Mouse (Mus musculus): Measurements from ENCODE around the gene Sema3f. TPM values are rescaled to one million over a fixed set of nuclear protein-coding genes. Genes with fewer than 3 reads are reported as not detected.
"Not testable (repeated sequence)": the region's sequence is repeated elsewhere in the genome, so short reads cannot be mapped to it uniquely, and the experiment has no call there.

Gene Sema3f
- polyA plus RNA-seq, 1 experiment: 14.1 TPM

DNA sequence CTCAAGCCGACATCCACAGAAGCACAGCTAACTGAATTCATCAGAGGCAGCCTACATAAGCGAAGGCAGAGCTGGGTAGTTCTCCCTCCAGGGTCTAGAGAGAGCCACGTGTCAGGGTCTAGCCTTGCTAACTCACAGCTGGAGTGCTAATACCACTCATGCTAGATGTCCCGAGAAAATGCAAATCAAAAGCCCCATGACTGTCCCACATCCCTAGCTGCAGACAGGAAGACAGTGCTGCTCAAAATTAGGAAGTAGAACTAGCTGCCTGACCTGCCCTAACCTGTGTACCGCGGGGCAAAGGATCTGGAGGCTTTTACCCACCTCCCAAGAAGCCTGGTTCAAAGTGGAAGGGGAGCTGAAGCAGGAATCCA is 14.2 kb downstream of the Sema3f start:
- no peak for DNase-seq (ENCODE audit: low read depth, low spot score)
- 63% methylated on average over 6 of the region's 6 CpGs for WGBS

DNA sequence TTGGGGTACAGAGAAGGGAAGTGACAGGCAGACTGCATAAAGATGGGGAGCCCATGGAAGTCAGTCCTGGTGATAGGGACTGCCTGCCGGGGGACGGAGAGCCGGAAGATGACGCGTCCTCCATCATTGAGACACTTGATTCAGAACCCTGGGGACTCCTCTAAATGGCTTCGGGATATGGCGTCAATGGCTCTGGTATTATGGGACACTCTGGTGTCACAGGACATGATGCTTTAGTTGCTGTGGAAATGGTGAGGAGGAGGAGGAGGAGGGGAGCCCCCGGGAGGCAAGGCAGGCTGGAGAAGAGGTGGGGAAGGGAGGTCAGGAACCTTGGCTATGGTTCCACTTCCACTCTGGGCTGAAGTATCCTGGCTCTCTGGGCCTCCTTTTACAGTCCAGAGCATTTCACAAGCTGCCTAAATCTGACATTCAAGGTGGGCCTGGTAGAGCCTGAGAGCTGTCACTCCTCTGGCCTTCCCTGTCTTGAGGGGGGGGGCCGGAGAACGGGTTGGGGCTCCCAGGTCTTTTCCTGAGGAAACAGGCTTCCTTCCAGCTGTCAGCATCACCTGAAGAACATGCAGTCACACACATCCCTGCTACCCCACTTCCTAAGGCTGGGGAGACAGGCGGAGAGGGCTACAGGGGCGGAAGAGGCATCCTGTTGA is 14.7 kb downstream of the Sema3f start:
- WGBS: 83% methylated on average over 12 of the region's 12 CpGs
- no peak for DNase-seq (ENCODE audit: low read depth, low spot score)

DNA sequence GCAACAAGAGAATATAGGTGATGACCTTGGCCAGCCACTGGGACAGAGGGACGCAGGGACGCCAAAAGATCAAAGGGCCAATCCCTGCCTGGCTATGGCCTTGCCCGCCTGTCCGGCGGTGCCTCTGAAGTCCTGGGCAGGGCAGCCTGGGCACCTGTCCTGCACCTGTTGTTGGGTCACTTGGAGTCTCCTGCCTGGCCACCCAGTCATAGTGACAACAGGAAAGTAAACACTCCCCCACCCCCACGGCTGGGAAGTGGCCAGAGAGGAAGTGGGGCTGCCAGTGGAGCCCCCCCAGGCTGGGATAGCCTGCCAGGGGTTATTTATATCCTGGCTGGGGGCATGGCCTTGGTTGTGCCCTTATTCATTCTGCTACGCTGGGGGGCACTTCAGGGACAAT is 15.6 kb downstream of the Sema3f start:
- WGBS: 31% methylated on average over 7 of the region's 7 CpGs
- no peak for DNase-seq (ENCODE audit: low read depth, low spot score)

DNA sequence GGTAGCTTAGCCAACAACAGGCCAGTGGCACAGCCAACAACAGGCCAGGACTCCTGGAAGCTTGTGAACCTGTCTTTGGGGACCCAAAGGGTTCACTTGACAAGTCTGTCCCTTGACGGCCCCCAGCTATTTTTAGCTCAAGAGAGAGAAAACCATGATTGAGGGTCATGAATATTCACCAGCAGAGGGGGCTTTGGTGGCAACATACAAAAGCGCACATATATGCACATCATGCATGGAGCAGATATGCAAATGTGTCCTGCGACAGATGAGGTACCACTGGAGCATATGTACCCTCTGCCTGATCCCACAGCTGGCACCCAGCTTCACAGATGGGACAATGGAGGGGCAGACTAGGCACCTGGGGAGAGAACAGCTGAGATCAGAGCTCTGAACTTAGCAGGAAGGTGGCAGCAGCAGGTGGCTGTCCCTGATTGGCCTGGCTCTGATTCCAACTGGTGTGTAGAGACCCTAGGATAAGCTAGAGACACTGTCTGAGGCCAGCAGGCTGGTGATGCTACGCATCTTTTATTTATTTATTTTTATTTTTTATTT is 16.8 kb downstream of the Sema3f start:
- no peak for DNase-seq (ENCODE audit: low read depth, low spot score)
- WGBS: 76% methylated on average over 4 of the region's 4 CpGs

DNA sequence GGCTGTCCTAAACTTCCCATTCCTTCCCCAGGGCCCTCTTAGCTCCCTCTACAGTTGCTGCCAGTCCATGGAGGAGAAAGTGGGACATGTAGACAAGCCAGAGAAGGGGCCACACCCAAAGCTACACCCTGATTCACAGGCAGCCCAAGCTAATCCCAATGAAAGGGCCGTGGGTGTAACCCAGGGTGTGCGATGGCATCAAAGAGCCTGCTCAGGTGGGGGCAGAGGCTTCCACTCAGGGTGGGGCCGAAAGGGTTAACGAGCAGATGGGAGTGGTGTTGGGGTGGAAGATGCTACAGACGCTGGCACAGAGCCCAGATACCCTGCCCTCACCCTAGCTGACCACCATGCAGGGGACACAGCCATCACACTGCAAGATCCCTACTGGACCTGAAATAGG is 17.5 kb downstream of the Sema3f start:
- DNase-seq (ENCODE audit: low read depth, low spot score): no peak
- WGBS: 40% methylated on average over 5 of the region's 5 CpGs

DNA sequence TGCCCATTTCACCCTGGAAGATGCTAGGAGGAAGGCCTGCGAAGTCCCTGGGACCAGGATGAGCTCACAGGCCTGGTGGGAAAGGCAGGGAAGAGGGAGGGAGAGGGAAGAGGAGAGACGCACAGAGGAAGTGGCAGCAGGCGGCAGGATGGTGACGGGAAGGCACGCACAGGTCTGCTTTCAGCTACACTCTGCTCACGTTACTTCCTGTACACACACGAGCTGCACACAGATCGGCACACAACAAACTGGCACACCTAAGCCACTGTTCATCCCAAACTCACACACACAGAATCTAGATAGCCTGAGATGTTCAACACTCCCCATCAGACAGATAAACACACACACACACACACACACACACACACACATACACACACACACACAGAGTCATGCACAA is 19.9 kb downstream of the Sema3f start:
- DNase-seq (ENCODE audit: low read depth, low spot score): no peak
- 77% methylated on average over 8 of the region's 8 CpGs for WGBS

DNA sequence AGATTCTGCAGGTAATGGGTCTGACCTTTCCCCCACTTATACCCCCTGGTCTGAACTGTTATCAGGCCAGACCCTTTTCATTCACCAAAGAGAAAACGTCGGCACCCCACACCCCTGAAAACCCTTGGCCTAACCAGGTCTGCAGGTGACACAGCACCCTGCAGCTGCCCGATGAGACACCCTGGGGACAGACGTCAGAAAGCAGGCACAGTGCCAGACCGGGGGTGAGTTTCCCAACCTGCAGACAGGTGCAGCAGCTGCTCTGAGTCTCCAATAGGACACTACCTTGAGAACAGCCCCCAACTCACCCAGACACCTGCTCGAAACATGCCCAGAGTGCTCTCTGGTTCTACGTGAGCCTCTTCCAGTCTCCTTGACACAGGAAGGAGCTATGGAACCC is 21.3 kb downstream of the Sema3f start:
- 39% methylated on average over 7 of the region's 7 CpGs for WGBS
- no peak for DNase-seq (ENCODE audit: low read depth, low spot score)

DNA sequence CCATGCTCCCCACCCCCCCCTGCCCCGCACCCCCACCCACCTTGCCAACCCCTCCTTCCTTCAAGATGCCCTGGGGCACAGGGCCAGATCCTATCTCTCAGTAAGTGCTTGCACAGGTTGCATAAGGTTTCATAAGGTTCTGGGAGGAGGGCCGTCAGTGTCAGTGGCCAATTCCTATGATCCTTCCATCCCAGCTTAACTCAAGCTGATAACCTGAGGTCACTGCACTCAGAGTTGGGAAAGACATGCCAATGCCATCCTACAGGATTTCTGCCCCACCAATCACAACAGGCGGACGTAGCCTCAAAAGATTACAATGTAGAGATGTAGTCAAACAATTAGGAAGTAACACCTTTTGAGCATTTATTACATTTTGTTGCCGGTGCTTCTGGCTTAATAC is 21.9 kb downstream of the Sema3f start:
- DNase-seq (ENCODE audit: low read depth, low spot score): no peak
- 87% methylated on average over 5 of the region's 5 CpGs for WGBS

DNA sequence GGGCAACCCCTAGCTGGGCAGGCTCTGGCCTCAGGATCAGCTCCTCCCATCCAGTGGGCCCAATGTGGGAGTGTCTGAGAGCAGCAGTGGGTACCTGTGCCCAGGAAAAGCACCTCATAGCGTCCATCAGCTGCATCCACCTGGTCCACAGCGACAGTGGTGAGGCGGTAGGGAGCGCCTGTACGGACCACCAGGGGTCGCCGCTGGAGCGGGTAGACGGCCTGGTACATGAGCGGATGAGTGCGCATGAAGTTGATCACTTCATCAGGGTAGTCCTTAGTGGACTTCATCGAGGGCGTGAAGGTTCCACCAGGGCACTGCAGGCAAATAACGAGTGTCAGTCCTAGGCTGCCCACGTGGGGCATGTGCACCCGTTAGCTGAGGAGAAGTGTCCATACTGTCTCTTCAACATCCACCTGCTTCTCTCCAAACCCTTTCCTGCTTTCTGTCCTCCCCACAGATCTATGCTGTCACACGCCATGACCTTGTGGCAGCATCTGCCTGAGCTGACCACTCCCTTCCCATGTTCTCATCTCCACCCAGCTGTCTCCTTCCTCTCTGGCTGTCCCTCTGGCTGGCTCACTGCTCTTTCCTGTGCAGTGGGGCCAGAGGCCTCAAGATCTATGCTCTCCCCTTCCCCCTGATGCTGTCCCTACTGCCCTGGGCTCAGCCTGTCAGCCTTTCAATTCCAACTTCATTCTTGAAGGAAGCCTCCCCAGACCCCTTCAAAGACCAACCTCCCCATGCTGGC is 24.9 kb downstream of the Sema3f start:
- WGBS: 46% methylated on average over 17 of the region's 17 CpGs
- DNase-seq (ENCODE audit: low read depth, low spot score): no peak

DNA sequence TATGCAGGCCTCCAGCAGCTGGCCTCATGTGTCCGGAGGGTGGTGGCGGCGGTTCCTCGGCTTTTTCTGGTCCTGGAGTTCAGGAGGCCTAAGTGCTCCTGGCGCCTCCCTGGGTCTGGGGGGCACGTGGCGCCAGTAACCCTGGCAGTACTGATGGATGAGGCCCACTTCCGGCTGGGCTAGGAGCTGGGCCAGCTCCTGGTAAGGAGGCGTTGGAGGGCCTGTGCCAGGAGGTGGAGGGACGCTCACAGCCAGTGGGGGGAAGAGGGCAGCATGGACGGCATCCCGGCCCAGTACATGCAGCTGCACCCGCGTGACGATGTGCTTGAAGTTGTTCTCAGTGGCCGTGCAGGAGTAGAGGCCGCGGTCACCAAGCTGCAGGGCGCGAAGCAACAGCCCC is 27.9 kb downstream of the Sema3f start:
- WGBS: 87% methylated on average over 20 of the region's 20 CpGs
- no peak for DNase-seq (ENCODE audit: low read depth, low spot score)

DNA sequence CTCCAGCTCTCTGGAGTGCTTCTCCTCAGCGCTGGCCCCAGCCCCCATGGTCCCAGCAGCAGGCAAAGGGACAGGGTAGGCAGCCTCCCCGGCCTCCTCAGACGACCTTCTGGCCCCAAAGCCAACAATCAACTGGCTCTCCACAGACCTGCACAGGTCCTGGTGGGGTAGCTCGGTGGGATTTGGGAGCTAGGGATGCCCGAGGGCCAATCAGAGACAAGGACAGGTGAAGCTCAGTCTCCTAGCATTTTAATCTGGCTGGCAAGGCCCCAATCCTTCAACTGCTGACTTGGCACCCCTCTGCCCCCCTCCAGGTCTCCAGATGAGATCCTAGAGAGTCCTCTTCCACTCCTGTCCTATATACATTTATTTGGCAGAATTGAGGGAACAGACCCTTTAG is 30.8 kb downstream of the Sema3f start, which contains the start of gene Gnat1:
Gene Gnat1, minus strand, starts transcription at position 212 of the 400 bp plus-strand sequence.
- 26% methylated on average over 5 of the region's 5 CpGs for WGBS
- no peak for DNase-seq (ENCODE audit: low read depth, low spot score)

DNA sequence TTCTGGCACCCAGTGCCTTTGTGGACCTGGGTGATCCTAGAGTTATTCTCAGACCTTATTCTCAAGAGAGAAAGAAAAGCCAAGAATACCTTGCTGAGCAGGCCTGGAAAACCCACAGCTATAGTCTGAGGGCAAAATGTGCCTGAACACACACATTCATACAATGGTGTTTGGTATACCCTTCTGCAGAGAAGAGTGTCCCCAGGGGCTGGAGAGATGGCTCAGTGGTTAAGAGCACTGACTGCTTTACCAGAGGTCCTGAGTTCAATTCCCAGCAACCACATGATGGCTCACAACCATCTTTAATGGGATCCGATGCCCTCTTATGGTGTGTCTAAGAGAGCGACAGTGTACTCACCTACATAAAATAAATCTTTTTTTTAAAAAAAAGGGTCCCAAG is 31.4 kb downstream of the Sema3f start:
- no peak for DNase-seq (ENCODE audit: low read depth, low spot score)
- 90% methylated on average over 2 of the region's 2 CpGs for WGBS

DNA sequence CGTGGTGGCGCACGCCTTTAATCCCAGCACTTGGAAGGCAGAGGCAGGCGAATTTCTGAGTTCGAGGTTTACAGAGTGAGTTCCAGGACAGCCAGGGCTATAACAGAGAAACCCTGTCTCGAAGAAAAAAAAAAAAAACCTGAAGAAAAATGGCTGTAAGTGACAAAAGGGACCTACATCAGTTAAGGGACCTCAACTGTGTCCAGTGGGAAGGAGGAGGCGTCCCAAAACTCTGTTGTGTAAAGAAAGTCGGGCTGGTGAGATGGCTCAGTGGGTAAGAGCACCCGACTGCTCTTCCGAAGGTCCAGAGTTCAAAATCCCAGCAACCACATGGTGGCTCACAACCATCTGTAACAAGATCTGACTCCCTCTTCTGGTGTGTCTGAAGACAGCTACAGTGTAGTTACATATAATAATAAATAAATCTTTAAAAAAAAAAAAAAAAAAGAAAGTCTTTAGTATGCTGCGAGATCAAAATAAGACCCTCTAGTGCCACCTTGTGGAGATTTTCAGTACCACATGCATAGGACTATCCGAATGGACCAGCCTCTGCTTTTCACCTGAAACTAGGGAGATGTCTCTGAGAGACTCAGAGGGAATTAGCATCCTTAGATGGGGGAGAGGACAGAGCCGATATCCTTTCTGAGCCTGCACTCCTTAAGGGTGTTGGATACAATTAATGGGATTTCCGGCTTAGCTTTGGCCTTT is 32.3 kb downstream of the Sema3f start:
- DNase-seq (ENCODE audit: low read depth, low spot score): not testable (repeated sequence)
- WGBS: 33% methylated on average over 14 of the region's 14 CpGs

DNA sequence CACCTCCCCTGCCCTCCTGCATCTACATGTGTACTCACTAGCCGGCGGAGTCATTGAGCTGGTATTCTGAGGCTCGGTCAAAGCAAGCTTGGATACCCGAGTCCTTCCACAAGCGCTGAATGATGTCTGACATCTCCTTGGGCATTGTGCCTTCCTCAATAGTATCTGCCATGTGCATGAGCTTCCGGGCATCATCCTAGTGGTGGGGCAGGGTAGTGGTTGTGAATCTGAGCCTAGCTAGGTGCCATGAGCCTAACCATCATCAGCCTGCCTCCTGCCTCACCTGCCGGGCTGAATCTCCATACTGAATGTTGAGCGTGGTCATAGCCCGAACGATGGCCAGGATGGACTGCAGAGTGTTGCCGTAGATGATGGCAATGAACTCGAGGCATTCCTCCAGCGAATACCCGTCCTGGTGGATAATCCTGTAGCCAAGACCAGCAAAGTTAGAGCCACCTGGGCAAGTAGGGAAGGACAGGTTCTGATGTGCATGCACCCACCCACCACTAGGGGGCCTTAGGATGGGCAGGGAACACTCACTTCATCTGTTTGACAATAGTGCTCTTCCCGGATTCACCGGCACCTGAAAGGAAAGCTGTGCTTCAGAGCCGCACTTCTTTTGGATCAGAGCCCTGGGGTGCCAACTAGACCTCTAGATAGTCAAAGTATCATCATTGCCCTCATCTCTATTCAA is 33.0 kb downstream of the Sema3f start:
- no peak for DNase-seq (ENCODE audit: low read depth, low spot score)
- WGBS: 21% methylated on average over 17 of the region's 17 CpGs

DNA sequence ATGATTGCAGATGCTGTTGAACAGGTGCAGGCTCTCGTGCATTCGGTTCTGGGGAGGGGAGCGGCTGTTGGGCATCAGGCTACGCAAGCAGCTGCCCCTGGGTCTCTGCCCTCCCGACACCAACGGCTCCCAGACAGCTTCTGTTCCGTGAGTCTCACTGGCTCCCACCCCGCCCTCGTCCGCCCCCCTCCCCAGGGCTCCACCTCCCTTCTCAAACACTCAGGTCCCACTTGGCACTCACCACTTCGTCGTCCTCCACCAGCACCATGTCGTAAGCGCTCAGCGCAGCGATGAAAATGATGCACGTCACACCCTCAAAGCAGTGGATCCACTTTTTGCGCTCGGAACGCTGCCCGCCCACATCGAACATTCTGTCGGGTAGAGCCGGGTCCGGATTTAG is 34.0 kb downstream of the Sema3f start:
- WGBS: 3% methylated on average over 25 of the region's 25 CpGs

DNA sequence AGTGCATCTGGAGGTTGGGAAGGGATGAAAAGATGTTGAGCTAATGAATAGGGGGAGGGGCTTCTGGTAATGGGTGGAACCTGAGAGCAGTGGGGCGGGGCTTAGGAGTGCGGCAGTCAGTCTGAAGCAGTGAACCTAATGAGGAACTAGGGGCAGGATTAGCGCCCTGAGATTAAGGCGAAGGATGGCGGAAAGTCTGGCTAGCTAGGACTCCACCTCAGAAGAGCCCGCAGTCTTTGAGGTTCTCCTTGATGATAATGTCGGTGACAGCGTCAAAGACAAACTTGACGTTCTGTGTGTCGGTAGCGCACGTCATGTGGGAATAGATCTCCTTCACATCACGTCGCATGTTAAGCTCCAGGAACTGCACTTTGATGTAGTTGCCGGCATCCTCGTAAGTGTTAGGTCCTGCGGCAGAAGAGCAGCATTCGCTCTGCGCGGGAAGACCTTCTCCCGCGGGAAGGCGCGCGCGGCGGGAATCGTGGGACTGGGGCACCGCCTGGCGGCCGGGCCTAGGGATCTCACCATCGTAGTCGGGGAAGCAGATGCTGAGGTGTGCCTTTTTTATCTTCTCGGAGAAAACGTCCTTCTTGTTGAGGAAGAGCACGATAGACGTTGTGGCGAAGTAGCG is 34.5 kb downstream of the Sema3f start:
- no peak for DNase-seq (ENCODE audit: low read depth, low spot score)
- 2% methylated on average over 39 of the region's 39 CpGs for WGBS

More for the DNA sequence above, 34.0 kb downstream of the Sema3f start:
- no peak for DNase-seq (ENCODE audit: low read depth, low spot score)

DNA sequence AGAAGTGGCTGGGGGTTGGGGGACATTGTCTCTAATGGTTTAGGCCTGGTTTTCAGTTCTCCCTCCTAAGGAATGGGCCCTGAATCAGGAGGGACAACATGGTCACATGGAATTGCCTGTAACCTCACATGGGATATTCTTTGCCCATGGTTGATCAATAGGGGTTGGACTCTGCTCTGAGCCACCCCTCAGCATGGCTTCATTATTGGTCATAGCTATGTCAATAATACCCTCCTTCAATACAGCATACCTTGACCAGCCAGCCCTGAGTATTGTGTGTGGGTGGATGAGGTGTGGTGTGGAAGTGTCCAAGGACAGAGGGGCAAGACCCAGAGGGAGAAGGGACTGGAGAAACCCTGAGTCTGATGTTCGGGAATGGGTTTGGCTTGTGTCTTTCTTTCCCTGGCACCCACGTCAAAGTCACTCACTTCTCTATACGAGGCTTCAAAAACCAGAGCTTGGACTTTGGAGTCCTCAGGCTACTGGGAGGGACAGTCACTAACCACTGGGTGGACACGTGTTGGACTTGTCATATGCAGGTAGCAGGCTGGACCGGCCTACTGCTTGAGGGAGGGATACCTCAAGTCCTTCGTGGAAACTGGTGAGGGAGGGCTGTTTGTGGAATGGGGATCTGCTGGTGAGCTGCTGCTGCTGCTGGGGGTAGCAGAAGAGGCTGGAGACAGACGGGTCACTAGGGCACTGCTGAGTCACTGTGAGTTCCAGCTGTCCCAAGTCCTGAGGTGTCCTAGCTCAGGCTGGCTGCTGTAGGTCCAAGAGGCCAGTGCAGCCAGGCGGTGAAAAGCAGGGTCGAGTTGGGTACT is 35.5 kb downstream of the Sema3f start:
- WGBS: 68% methylated on average over 9 of the region's 9 CpGs
- DNase-seq (ENCODE audit: low read depth, low spot score): no peak

DNA sequence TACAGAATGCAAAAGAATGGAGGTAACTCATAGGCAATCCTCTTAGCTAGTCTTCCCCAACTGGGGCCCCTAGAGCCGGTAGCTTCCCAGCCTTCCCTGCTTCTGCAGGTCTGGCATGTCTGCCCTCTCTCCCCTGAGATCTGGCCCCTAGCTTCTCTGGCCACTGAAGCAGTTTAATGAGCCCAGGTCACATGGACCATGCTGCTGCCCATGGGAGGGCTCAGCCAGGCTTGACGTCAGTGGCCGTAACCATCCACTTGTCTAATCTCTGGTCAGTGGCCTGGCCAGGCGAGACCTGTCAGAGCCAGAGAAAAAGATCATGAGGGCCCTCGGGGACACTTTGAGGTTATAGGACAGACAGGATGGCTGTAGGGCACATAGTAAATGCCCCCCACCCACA is 40.0 kb downstream of the Sema3f start:
- 79% methylated on average over 5 of the region's 5 CpGs for WGBS
- DNase-seq (ENCODE audit: low read depth, low spot score): no peak

DNA sequence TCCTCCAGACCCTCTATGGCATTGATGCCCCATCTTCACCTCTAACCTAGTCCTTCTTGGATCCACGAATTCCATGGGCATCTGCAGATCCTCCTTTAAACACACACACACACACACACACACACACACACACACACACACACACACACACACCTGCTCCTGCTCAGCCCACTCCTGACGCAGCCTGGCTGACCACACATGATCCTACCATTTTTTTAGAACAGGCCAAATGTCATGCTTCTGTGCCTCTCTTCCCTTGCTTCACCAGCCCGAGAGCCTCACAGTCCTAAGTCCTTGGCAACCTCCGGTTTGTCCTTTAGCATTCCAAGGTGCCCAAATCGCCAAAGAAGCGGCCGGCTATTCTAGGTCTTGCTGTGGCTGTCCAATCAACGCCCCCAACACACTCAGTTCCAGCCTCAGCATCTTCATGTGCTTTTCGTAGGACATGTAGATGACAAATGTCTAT is 40.8 kb downstream of the Sema3f start, which contains the start of gene Slc38a3:
Gene Slc38a3, minus strand, starts transcription at position 51 of the 466 bp plus-strand sequence.
- 87% methylated on average over 9 of the region's 9 CpGs for WGBS
- no peak for DNase-seq (ENCODE audit: low read depth, low spot score)

Measured in large intestine, adult 2 months (tissue).